Mouse (Mus musculus) testis, adult 2 months (tissue): ENCODE results near the gene Mob4. TPM values are rescaled to one million over a fixed set of nuclear protein-coding genes. Genes with fewer than 3 reads are reported as not detected.
A peak's percentile ranks its signal among the peaks of the same experiment; 100 is the strongest.

Source experiments
- H3K27ac ChIP-seq: fragments of 200-500 bp; 2 replicates; pipeline ENCODE4 v1.5.1; 2012; ENCODE audit warnings: low read depth, low read length; ENCODE audit not compliant: control insufficient read depth, insufficient read depth
- H3K27me3 ChIP-seq: fragments of 200-500 bp; 2 replicates; pipeline ENCODE4 v1.6.1; 2012; ENCODE audit warnings: mild to moderate bottlenecking, low read length, moderate library complexity; ENCODE audit not compliant: control insufficient read depth, insufficient read depth
- H3K36me3 ChIP-seq: fragments of 200-500 bp; 2 replicates; pipeline ENCODE4 v1.6.1; 2012; ENCODE audit warnings: mild to moderate bottlenecking, low read length; ENCODE audit not compliant: control insufficient read depth, insufficient read depth
- H3K4me1 ChIP-seq: fragments of 200-500 bp; 2 replicates; pipeline ENCODE4 v1.6.1; 2012; ENCODE audit warnings: low read length; ENCODE audit not compliant: control insufficient read depth, insufficient read depth
- H3K4me3 ChIP-seq: fragments of 200-500 bp; 2 replicates; pipeline ENCODE4 v1.5.1; 2012; ENCODE audit warnings: low read depth, mild to moderate bottlenecking, low read length, moderate library complexity, mixed read lengths; ENCODE audit not compliant: control insufficient read depth
- CTCF ChIP-seq: fragments of 200-500 bp; IDR thresholded peaks from 2 replicates; pipeline ENCODE4 v1.5.1; 2012; ENCODE audit warnings: low read depth, mild to moderate bottlenecking, inconsistent platforms, low read length, moderate library complexity; ENCODE audit not compliant: control insufficient read depth, insufficient read depth, insufficient replicate concordance
- POLR2A ChIP-seq: fragments of 200-500 bp; IDR thresholded peaks from 2 replicates; pipeline ENCODE4 v1.6.1; 2012; ENCODE audit warnings: low read depth, mild to moderate bottlenecking, inconsistent platforms, low read length, moderate library complexity; ENCODE audit not compliant: control insufficient read depth
- polyA plus RNA-seq: library from polyadenylated mRNA; depleted of rRNA; stranded (reverse); fragments of >200 nt; gene quantifications from 2 replicates; pipeline ENCODE4 v1.2.3, GENCODE M21; 2012; rRNA removed

The Mob4 gene
- polyA plus RNA-seq, 1 experiment = 4.2 TPM

DNA sequence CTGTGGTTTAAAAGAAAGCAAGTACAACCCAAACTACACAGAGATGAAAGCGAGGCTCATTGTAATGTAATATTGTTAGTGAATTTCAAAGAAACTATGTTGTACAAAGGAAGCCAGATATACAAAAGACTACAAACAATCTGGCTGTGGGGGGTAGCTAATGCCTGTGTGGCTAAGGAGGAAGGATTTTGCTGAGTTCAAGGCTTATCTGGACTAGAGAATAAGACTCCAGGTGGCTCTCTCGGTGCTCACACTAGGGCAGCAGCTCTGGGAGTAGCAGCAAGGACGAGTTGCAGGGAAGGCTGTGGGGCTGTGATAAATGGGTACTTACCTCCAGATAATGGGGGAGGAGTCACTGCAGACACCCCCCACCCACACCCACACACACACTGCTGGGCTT, 67.7 kb downstream of the Mob4 start:
- no peak overlapping the region for H3K27ac ChIP-seq
- TF ChIP-seq POLR2A = no peak
- TF ChIP-seq CTCF = no peak
- no peak overlapping the region for H3K4me3 ChIP-seq

GRCm38 (mm10) chr1:55201850-55202752, 71.1 kb downstream of the Mob4 start:
- Histone ChIP-seq H3K36me3 (no peaks in the 10 kb centered on the region; the same call in 1 of the 2 replicates), H3K4me1 (no peaks in the 10 kb centered on the region), H3K27me3 (no peaks in the 10 kb centered on the region), H3K4me3 (no peak overlapping the region), H3K27ac (peak overlapping the region; percentile 66)
- TF ChIP-seq CTCF (no peak), POLR2A (no peak)

More for the DNA sequence above, 67.7 kb downstream of the Mob4 start:
- no peaks in the 10 kb centered on the region for H3K36me3 ChIP-seq
- no peaks in the 10 kb centered on the region for H3K4me1 ChIP-seq
- H3K27me3 ChIP-seq = no peaks in the 10 kb centered on the region

Other genes starting within 250 kb of the Mob4 start
- 5.9 and 6.8 TPM in 2 replicates for gene Ankrd44, start 204.8 kb upstream of the Mob4 start, polyA plus RNA-seq
- 22.3 and 27.6 TPM in 2 replicates for gene Sf3b1, start 103.8 kb upstream of the Mob4 start, polyA plus RNA-seq
- 16.0 and 20.5 TPM in 2 replicates for gene Coq10b, start 78.5 kb upstream of the Mob4 start, polyA plus RNA-seq
- 15.7 and 17.2 TPM in 2 replicates for gene Hspe1, start 43.1 kb upstream of the Mob4 start, polyA plus RNA-seq
- gene Hspd1, start 43.0 kb upstream of the Mob4 start, polyA plus RNA-seq = 10.3 and 12.8 TPM in 2 replicates
- 7.0 and 8.1 TPM in 2 replicates for gene Rftn2, start 95.6 kb downstream of the Mob4 start, polyA plus RNA-seq
- gene Mars2, start 105.9 kb downstream of the Mob4 start, polyA plus RNA-seq = 1.8 and 1.9 TPM in 2 replicates
- 151 and 152 TPM in 2 replicates for gene Boll, start 232.2 kb downstream of the Mob4 start, polyA plus RNA-seq